Mouse (Mus musculus): ENCODE data around the gene Phip.
A peak's percentile ranks its signal among the peaks of the same experiment; 100 is the strongest.

The Phip gene

DNA sequence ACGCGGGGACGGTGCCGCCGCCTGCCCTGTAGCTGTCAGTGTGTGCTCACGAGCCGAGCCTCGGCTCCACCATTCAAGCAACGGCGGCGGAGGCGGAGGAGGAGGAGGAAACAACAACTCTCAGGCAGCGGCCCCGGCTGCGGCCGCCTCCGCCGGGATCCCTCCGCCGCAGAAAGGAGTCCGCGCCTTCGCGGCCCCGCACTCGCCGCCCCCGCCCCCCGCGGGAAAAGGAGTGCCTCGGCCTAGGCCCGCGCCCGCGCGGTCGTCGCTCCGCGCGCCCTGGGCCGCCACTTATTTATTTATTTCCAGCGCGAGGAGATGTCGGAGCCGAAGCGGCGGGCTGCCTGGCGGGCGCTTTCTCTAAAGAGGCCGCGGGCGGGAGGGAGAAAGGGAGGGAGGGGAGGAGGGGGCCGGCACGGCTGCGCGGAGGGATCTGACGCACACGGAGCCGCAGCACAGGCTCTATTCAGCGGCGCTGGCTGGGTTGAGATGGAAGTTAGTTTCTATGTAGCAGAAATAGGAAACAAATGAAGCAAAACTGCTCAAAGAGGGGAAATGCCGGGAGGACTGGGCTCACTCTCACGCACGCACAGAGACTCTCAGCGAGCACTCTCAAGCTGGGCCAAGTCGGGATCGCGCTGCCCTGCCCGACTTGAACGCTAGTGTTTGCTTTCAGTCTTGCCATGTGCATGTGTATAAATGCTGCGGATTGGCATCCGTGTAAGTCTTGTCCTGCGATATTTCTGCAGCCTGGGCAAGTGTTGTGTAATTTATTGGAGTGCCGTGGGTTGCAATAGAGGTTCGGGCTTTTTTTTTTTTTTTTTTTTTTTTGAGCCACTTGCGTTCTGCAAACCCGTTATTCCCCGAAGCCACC, at the start of gene Phip:
Gene Phip, minus strand, starts transcription at position 175 of the 874 bp plus-strand sequence.
- DNase-seq (ENCODE audit: low spot score in 2 of 2) = peak; percentile 89 to 92

DNA sequence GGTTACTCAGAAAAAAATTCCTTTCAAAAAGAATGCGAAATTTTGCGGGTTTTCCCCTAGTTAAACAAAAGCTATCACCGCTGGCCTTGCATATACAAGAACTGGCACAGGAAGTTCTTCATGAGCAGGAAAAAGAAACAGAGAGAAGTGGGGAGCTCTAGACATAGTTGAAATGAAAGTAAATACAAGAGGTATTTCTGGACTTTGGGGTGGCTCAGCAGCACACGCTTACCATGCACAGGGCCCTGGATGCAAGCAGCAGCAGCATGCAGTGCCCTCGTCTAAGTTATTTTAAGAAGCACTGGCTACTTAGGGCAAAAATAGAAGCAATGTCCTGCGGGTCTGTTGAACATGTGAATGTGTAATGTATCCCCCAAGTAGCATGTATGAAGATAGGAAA, 48.4 kb upstream of the Phip start:
- peak; percentile 23 to 44 for DNase-seq (ENCODE audit: low spot score in 2 of 2)

DNA sequence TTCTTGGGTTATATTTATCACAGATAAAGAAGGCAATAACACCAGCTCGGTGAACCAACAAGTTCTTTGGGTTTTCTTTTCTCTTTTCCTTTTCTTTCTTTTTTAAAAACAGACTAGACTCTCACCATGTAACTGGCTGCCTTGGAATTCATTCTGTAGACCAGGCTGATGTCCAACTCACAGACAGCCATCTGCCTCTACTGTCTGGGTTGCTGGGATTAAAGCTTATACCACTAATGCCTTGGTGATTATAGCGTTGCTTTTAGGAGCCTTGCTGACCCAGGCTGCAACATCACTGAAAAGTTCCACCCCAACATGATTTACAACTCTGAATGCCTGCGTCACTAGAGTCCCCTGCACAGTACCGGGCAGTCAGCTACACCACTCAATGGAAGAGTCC, 39.2 kb upstream of the Phip start:
- DNase-seq (ENCODE audit: low spot score in 2 of 2) = no peak

DNA sequence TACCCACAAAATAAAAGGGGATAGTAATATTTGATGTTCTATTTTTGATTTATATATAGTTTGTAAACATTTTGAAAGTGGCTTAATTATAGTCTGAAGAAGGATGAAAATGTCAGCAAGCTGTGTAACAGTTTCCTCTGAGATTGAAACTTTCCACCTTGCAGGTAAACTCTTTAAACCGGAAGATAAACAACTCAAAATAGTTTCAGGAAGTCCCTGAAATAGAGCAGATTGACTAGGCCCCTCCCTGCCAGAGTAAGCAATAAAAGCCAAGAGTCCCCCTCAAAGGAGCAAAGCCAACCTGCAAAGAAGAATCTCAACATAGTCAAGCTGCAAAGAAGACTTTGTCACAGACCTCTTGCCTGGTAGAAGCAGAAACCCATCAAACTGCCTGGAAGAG, 33.0 kb upstream of the Phip start:
- peak; percentile 24 to 42 for DNase-seq (ENCODE audit: low spot score in 2 of 2)

DNA sequence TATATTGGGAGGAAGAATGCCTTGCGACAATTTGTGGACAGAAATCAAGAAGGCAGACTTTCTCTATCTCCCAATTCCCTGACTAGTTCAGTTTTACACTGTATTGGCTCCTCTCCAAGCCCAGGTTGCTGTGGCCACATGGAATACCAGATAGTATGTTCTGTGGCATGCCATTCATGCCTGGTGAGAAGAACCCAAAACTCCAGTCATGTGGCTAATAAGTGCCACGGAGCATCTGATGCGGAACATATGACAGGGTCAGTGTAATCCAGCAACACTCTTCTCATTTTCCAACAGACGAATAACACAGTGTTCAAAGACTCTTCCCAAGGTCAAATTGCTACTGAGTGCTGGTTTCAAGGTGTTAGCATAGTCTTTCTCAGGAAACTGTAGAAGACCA, 26.0 kb upstream of the Phip start:
- DNase-seq (ENCODE audit: low spot score in 2 of 2) = no peak

DNA sequence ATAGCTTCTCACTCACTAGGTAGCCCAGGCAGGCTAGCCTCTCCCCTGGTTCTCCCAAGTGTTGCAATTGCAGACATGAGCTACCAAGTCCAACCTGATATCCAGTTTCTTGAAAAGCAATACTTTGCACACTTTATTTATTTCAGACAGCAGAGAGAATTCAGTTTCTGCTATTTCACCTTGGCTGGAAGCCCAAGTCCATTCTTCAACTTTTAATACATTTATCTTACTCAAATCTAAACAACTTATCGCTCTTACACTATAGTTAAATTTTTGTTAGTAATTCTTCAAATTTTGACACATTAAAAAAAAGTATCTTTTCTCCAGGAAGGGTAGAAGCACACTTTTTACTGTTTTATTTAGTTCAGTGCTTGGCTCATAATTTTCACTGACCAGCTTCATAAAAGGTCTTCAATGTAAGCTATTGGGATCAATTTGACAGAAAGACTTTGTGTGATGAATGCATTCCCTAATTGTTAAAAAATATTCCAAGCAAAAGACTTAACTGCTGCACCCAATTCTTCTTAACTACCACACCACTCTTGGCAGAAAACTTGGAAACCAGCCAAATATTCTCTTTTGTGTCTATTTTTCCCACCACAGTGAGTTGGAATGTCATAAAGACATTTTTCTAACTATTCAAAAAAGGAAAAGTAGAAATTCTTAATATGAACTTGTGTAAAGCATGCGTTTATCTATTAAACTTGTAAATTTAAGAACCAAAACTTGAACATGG, 22.6 kb upstream of the Phip start:
- no peak for DNase-seq (ENCODE audit: low spot score in 2 of 2)

DNA sequence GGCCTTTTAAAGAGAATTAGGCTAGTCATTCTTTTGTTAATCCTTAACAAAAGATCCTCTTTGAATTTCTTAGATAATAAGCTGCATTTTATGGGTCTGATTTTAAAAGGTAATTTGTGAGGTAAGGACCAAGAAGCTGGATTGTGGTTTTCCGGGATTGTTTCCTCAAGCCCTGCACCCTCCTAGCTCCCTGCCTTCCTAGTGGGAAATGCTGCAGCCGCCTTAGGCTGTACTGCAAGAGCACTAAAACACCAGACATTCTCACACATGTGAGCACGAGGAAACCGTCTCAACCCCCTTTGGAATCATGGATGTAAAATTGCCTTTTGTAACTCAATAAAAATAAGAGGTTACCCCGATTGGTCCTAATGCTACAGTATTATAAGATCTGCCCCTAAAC, 1.6 kb upstream of the Phip start:
- no peak for DNase-seq (ENCODE audit: low spot score in 2 of 2)

DNA sequence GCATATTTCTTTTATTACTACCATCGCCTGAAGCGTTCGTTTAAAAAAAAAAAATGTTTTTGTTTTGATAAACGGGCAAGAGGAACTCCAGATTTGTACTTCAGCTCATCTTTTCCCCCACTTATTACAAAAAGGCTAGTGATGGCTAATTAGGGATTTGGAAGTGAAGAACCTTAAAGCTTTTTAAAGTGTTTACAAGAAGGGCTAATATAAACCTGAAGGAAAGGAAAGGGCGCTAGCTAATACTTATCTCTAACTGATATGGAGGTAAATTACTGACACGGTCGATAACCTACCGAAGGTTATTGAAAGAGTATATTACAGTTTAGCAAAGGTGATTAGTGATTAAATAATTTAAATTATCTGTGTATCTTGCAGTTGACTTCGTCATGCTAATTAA, 903 bp upstream of the Phip start:
- DNase-seq (ENCODE audit: low spot score in 2 of 2) = no peak

DNA sequence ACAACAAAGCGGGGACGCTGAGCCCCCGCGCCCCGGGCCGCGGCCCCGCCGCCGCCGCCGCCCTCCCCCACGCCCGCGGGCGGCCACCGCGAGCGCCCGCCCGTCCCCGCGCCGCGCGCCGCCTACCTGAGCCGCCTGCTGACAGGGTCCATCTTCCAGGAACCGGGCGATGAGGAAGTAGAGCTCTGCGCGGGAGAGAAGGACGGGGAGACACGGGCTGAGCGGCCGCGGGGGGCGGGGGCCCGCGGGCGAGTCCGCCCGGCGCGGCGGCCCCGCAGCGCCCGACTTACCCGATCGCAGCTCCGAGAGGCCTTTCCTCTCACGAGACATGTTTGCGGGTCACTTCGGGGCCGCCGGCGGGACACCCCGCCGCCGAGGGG, 364 bp downstream of the Phip start:
- no peak for DNase-seq (ENCODE audit: low spot score in 2 of 2)

DNA sequence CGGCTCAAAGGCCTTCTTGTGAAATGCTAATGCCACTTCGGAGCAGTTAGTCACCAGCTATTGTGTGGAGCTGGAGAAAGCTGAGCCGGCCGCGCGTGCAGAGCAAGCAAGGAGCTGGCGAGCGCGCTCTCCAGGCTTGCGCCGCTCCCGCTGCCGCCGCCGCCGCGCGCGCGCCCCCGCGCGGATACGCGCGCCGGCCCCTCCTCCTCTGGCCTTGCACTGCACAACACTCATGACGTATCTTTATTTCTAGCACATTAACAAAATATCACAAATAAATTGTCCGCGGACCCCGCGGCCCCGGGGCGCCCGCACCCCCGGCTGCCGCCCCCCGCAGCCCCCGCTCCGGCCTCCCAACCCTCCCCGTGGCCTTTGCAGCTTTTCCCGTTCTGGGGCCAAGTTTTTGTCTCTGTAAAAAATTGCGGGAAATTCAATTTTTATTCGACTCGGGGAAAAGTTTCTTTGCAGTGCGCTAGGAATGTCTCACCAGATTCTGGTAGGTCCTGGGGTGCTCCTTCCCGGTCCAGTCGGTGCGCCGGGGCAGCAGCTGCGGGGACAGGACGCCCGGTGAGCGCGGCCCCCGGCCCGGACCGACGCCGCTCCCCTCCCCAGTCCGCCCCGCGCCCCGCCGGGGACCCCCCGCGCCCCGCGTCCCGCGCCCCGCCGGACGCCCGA, 992 bp downstream of the Phip start:
- DNase-seq (ENCODE audit: low spot score in 2 of 2) = peak; percentile 81

DNA sequence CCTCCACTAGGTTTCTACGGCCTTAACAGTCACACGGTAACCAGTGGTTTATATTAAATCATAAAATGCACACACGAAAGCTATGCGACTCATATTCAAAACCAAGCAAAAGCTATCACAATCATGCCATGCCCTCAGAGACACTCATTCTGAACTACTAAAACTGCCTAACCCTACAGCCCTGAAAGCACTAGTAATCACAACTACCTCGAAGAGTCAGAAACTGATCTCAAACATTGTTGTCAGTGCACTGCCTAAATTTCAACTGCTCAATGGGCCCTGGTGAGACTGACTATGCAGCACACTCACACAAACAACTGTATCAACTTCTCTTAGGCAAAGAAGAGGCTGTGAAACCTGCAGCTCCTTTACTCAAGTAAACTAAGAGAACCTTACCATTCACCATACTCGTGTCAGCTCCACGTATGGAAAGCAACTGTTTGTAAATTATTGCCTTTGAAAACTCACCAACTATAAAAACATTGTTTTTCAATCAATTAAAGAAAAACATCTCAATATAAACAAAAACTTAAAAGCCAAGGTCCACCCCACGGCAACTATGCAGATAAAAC, 1.9 kb downstream of the Phip start:
- DNase-seq (ENCODE audit: low spot score in 2 of 2) = no peak

DNA sequence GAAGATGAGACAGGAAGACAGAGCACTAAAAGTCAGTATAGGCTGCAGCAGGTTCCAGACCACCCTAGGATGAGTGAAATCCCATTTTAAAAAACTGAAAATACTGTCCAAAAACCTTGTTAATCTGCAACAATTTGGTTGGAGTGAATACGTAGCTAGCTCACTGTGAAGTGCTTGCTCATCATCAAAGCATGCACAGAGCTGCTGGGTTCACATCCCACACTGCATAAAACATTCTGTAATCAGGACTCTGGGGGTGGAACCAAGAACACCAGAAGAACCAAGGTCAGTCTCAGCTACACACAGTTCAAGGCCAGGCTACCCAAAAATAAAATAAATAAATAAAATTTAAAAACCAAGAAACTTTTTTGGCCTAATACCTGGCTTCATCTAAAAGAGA, 3.9 kb downstream of the Phip start:
- DNase-seq (ENCODE audit: low spot score in 2 of 2) = no peak

DNA sequence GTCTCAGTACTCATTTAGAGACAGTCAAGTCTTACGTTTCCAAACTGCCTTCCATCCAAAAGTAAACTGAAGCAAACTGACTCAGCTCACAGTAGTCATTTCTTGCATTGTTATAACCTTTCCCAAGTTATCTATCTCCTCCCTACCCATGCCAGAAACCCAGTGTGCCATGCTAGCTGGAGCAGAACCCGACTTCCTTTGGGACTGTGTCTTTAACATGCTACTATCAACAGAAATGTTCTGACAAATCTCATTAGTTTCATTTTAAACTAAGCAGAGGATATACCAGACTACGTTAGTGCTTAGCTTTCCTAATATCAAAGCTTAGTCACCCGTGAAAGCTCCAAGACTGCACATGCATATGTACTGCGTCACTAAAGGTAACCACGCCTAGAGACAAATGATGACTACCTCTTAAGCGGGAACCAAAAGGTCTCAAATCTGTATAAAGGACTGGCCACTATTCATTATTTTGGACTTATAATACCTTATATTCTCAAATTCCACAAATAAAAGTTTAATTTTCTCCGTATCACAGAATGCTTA, 8.2 kb downstream of the Phip start:
- no peak for DNase-seq (ENCODE audit: low spot score in 2 of 2)

DNA sequence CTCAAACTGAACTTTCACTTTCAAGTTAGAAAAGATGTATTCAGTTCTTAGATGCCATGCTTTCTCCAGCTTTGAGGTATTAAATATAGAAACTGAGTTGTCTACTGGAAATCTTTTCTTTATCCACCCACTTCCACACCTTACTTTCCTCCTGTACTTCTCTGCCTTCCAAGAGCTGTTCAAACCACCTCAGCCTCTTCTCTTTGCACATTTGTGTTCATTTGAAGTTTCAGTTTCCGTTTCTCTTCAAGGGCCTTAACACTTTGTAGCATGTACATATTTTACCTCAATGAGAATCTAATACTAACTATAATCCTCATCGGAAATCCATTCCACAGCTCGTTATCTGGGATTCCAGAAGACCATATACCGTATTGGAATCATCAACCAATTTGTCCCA, 11.3 kb downstream of the Phip start:
- no peak for DNase-seq (ENCODE audit: low spot score in 2 of 2)

DNA sequence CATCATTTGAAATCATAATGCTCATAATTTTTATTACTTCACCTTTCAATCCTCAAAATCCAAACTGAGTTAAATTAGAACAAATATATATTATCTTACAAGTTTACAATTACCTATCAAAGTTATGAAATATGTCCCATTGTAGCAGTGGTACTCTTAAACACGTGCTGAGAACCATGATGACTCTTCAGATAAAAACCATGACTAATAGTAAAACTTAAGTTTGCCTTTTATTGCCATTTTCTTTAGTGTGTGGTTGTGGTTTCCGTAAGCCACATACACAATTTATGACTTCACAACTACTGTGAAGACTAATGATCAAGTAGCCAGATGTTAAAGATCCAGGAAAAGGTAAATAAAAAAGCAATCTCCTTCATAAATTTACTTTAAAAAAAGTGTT, 14.0 kb downstream of the Phip start:
- DNase-seq (ENCODE audit: low spot score in 2 of 2) = no peak

DNA sequence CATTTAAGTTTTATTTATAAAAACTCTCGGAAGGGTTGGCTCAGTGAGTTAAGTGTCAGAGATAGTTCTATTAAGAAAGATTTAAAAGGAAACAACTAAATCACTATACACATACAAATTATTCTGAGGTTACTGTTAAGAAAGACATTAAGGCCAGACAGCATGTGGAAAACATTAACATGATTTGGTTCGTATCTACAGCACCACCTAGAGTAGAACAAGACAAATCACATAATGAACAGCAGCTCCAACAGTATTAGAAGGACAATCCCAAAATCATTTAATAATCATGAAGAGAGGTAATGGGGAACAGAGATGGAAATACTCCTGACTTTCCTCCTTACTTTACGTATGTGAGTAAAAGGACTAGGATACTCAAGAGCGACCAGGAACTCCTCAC, 20.0 kb downstream of the Phip start:
- DNase-seq (ENCODE audit: low spot score in 2 of 2) = no peak

DNA sequence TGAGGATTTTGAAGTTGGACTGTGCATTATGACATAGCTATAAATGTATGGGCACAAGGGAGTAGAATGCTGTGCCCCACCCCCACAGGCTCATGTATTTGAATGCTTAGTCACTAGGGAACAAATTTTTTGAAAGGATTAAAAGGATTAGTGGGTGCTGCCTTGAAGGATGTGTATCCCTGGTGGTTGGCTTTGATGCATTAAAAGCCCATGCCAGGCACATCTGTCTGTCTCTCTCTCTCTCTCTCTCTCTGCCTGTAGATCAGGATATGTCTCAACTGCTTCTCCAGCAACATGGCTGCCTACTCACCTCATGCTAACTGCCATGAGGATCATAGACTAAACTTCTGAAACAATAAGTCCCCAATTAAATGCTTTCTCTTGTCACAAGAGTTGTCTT, 23.0 kb downstream of the Phip start:
- no peak for DNase-seq (ENCODE audit: low spot score in 2 of 2)

DNA sequence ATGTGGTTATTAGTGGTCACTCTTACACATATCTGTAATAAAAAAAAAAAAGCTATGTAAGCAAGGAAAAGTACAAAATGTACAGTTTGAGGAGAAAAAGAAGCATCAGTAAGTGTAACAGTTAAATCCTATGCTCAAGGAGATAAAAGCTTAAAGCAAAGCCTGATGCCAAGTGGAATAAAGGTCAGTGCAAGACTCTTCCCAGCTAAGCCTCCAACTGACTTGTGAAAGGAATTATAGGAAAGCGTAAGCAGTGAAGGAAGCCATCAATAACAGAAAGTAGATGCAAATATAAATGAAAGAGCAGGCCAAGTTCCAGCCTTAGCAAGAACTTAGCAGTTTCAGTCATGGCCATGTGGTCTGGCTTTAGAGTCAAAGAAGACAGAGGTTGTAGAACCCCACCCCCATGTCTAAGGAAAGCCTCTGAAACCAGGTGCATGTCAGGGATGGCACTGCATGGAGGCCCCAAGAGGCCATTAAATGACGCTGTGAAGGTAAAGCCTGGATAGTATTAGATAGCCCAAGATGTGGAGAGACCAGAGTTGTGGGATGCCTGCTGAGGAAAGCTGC, 23.8 kb downstream of the Phip start:
- no peak for DNase-seq (ENCODE audit: low spot score in 2 of 2)

DNA sequence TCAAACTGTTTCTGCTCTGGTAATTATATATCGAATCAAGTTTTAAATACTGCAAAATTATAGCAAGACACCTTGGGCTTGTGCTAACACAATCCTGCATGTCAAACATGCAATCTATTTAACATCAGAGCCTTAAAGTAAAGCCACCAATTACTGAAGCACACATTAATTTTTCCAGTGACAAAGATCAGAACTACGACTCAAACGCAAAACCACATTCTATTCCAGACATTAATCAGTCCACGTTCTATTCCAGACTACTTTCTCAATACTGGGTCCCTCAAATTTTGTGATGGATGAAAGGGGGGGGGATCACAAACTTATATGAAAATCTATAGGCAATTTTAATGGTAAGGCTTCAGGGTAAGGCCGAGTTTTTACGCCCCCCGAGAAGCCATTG, 68.1 kb downstream of the Phip start:
- no peak for DNase-seq (ENCODE audit: low spot score in 2 of 2)

DNA sequence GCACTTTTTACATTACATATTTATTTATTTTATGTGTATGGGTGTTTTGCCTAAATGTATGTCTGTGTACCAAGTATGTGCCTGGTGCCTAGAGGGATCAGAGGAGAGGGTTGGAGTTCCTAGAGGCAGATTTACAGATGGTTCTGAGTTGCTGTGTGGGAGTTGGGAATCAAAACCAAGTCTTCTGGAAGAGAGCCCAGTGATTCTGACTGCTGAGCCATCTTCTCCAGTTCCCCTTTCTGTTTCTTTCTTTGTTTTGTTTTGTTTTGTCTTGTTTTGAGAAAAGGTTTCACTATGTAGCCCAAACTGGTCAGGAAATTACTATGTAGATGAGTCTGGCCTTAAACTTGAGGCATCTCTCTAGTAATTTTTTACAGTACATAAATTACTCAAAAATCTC, 86.7 kb downstream of the Phip start:
- no peak for DNase-seq (ENCODE audit: low spot score in 2 of 2)

DNA sequence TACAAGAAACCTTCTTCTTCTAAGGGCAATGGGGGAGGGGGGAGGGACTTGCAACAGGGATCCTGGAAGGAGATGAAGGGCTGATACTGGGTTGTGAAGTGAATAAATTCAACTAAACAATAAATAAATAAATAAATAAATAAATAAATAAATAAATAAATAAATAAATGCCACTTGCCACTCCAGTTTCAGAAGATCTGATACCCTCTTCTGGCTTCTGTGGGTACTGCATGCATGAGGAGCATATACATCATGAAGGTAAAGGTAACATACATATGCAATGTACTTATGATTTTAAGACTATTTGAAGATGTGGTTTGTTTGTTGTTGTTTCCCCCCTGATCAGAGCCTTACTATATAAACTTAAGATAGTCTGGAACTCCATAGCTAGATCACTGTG, 91.1 kb downstream of the Phip start:
- DNase-seq (ENCODE audit: low spot score in 2 of 2) = no peak

DNA sequence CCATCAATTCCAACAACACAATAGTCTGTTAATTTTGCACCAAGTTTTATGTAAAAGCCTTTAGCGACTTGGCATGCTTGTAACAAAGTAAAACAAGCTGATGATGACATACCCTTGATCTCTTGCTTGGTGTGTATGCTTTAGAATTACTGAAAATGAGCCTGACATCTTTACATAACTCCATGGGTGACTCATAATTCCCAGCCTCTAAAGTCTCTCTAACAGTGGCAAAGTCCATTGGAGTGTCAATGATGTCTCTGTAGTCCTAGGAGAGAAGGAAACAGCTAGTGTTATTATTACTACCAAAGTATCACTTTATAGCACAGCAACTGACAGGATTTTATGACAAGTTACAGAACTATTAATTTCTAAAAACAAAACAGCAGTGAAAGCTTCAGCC, 98.2 kb downstream of the Phip start:
- DNase-seq (ENCODE audit: low spot score in 2 of 2) = no peak

Measured in spleen, postnatal 36 days (tissue).